Mouse (Mus musculus) limb, embryonic 14.5 days (tissue): ENCODE results near the gene Rrnad1. TPM values are rescaled to one million over a fixed set of nuclear protein-coding genes. Genes with fewer than 3 reads are reported as not detected.
A peak's percentile ranks its signal among the peaks of the same experiment; 100 is the strongest.

ENCODE experiments used
- ATAC-seq: fragments of 200-750 bp; cut with Nextera tagmentation; 2 replicates; pipeline ENCODE4 v1.8.0; 2017; ENCODE audit warnings: low read depth, moderate number of reproducible peaks, moderate TSS enrichment; ENCODE audit not compliant: low FRiP score
- DNase-seq: peaks from one replicate; pipeline ENCODE4 v3.0.0-alpha.2; 2015; ENCODE audit warnings: low spot score
- H3K27ac ChIP-seq: fragments of 300-500 bp; sonication (generic); replicated peaks from 2 replicates; pipeline ENCODE4 v1.5.1; 2014; ENCODE audit warnings: low read depth, mild to moderate bottlenecking, low read length, moderate library complexity, mixed read lengths
- H3K27me3 ChIP-seq: fragments of 300-500 bp; sonication (generic); 2 replicates; pipeline ENCODE4 v1.6.1; 2014; ENCODE audit warnings: low read length, mixed read lengths; ENCODE audit not compliant: control insufficient read depth, insufficient read depth
- H3K36me3 ChIP-seq: fragments of 300-500 bp; sonication (generic); 2 replicates; pipeline ENCODE4 v1.6.1; 2014; ENCODE audit warnings: mild to moderate bottlenecking, low read length, moderate library complexity, mixed read lengths; ENCODE audit not compliant: control insufficient read depth, insufficient read depth
- H3K4me1 ChIP-seq: fragments of 300-500 bp; sonication (generic); 2 replicates; pipeline ENCODE4 v1.6.1; 2014; ENCODE audit warnings: antibody characterized with exemption, low read length, mixed read lengths; ENCODE audit not compliant: control insufficient read depth, insufficient read depth
- H3K4me2 ChIP-seq: fragments of 300-500 bp; sonication (generic); replicated peaks from 2 replicates; pipeline ENCODE4 v1.6.1; 2014; ENCODE audit warnings: low read depth, mild to moderate bottlenecking, low read length, moderate library complexity; ENCODE audit not compliant: severe bottlenecking
- H3K4me3 ChIP-seq: fragments of 300-500 bp; sonication (generic); replicated peaks from 2 replicates; pipeline ENCODE4 v1.5.1; 2014; ENCODE audit warnings: low read length
- H3K9ac ChIP-seq: fragments of 300-500 bp; sonication (generic); 2 replicates; pipeline ENCODE4 v1.6.1; 2014; ENCODE audit warnings: mild to moderate bottlenecking, low read depth, low read length, moderate library complexity; ENCODE audit not compliant: severe bottlenecking
- H3K9me3 ChIP-seq: fragments of 300-500 bp; sonication (generic); 2 replicates; pipeline ENCODE4 v1.6.1; 2016; ENCODE audit warnings: low read length; ENCODE audit not compliant: control insufficient read depth
- POLR2A ChIP-seq: fragments of 200-500 bp; IDR thresholded peaks from 2 replicates; pipeline ENCODE4 v1.8.0; 2012; ENCODE audit warnings: inconsistent platforms, mild to moderate bottlenecking, moderate library complexity, borderline replicate concordance; ENCODE audit not compliant: insufficient read depth, insufficient read length; ENCODE audit errors: extremely low read depth
- WGBS: fragments of 180-500 bp; shearing (Covaris S2); extraction: QIAGEN DNeasy Blood & Tissue Kit; methylation state at CpG from one replicate; pipeline ENCODE4 v1.1.7; 2014; 5-methylcytosine and 5-hydroxymethylcytosine counted together
- polyA plus RNA-seq, 2 experiments: library from polyadenylated mRNA; depleted of rRNA in 1 of 2; stranded (reverse) in 1 of 2; unstranded in 1 of 2; fragments of >200 nt; fragmentation: Nextera tagmentation in 1 of 2; extraction: Ambion mirVana in 1 of 2; gene quantifications; 2 replicates each; pipeline versions ENCODE4 v1.2.1 to v1.2.3; 2012 to 2014

Gene Rrnad1
- polyA plus RNA-seq, 2 experiments, result 15.6 to 53.6 TPM

- peak; percentile 98 for ATAC-seq
- H3K9ac ChIP-seq, result peak within 1 kb of the TSS; percentile 89
- no peaks in the 10 kb centered on the region for H3K27me3 ChIP-seq
- peak; percentile 99 for DNase-seq
- TF ChIP-seq POLR2A, result peak; percentile 51; the same call in 1 of the 2 replicates
- peaks cover 11% of the 10 kb centered on the region for H3K36me3 ChIP-seq
- peak within 1 kb of the TSS; percentile 83 for H3K27ac ChIP-seq
- H3K4me3 ChIP-seq, result peak within 1 kb of the TSS; percentile 97
- 0% methylated on average over 31 of the region's 33 CpGs for WGBS
- H3K4me1 ChIP-seq, result peaks cover 12% of the 10 kb centered on the region
- H3K9me3 ChIP-seq, result 0 out of 2 replicates have a peak, but pooled peaks cover 3% of the 10 kb centered on the region
- peak within 1 kb of the TSS; percentile 94 for H3K4me2 ChIP-seq
Measured at GRCm38 (mm10) chr3:87885281-87886003, 45.1 kb downstream of the Rrnad1 start, which contains the start of gene Prcc. Prcc (minus strand) TSS chr3:87885608.

GRCm38 (mm10) chr3:87884708-87885251, 45.7 kb downstream of the Rrnad1 start:
- Histone ChIP-seq H3K4me3 (peak overlapping the region; percentile 97), H3K9ac (peak overlapping the region; percentile 89), H3K4me1 (peaks cover 12% of the 10 kb centered on the region), H3K9me3 (0 out of 2 replicates have a peak, but pooled peaks cover 3% of the 10 kb centered on the region), H3K27ac (peak overlapping the region; percentile 83), H3K27me3 (no peaks in the 10 kb centered on the region), H3K4me2 (peak overlapping the region; percentile 94), H3K36me3 (peaks cover 16% of the 10 kb centered on the region)
- 0 out of 2 replicates have a peak, but pooled peaks have one; percentile 10 for ATAC-seq
- DNase-seq, result no peak
- WGBS, result 1% methylated on average over 27 of the region's 28 CpGs
- no peak for TF ChIP-seq POLR2A

GRCm38 (mm10) chr3:87884291-87884690, 46.2 kb downstream of the Rrnad1 start:
- DNase-seq (no peak), ATAC-seq (no peak)
- Histone ChIP-seq H3K9ac (peak overlapping the region; percentile 89), H3K4me3 (peak overlapping the region; percentile 97), H3K4me2 (peak overlapping the region; percentile 94), H3K27ac (no peak overlapping the region), H3K36me3 (peaks cover 21% of the 10 kb centered on the region), H3K9me3 (0 out of 2 replicates have a peak, but pooled peaks cover 3% of the 10 kb centered on the region), H3K4me1 (peaks cover 12% of the 10 kb centered on the region), H3K27me3 (no peaks in the 10 kb centered on the region)
- 4% methylated on average over 3 of the region's 3 CpGs for WGBS
- TF ChIP-seq POLR2A, result no peak

GRCm38 (mm10) chr3:87877730-87878129, 52.8 kb downstream of the Rrnad1 start:
- Histone ChIP-seq H3K27me3 (no peaks in the 10 kb centered on the region), H3K9me3 (no peaks in the 10 kb centered on the region), H3K4me3 (no peak overlapping the region), H3K36me3 (peaks cover 43% of the 10 kb centered on the region), H3K27ac (no peak overlapping the region), H3K4me2 (no peak overlapping the region), H3K9ac (no peak overlapping the region), H3K4me1 (no peaks in the 10 kb centered on the region)
- TF ChIP-seq POLR2A, result no peak
- WGBS, result 100% methylated on average over 4 of the region's 4 CpGs
- no peak for DNase-seq
- no peak for ATAC-seq

Other genes with a start within 250 kb of the Rrnad1 start
- gene Lrrc71, start 182.1 kb downstream of the Rrnad1 start, polyA plus RNA-seq (2012; rRNA removed), result 0.28 and 0.52 TPM in 2 replicates
- 0.33 and 0.83 TPM in 2 replicates for gene Lrrc71, start 182.1 kb downstream of the Rrnad1 start, polyA plus RNA-seq (2014; fragmentation: Nextera tagmentation; extraction: Ambion mirVana)
- 2.7 and 3.7 TPM in 2 replicates for gene Ntrk1, start 135.6 kb downstream of the Rrnad1 start, polyA plus RNA-seq (2012; rRNA removed)
- 1.3 and 2.1 TPM in 2 replicates for gene Ntrk1, start 135.6 kb downstream of the Rrnad1 start, polyA plus RNA-seq (2014; fragmentation: Nextera tagmentation; extraction: Ambion mirVana)
- gene Insrr, start 133.8 kb downstream of the Rrnad1 start, polyA plus RNA-seq (2012; rRNA removed), result 1.4 and 1.7 TPM in 2 replicates
- 0.22 and 0.35 TPM in 2 replicates for gene Insrr, start 133.8 kb downstream of the Rrnad1 start, polyA plus RNA-seq (2014; fragmentation: Nextera tagmentation; extraction: Ambion mirVana)
- gene Pear1, start 106.4 kb downstream of the Rrnad1 start, polyA plus RNA-seq (2012; rRNA removed), result 47.2 and 65.4 TPM in 2 replicates
- gene Pear1, start 106.4 kb downstream of the Rrnad1 start, polyA plus RNA-seq (2014; fragmentation: Nextera tagmentation; extraction: Ambion mirVana), result 21.5 and 27.0 TPM in 2 replicates
- gene Sh2d2a, start 84.0 kb downstream of the Rrnad1 start, polyA plus RNA-seq (2012; rRNA removed), result 0.08 and 0.18 TPM in 2 replicates
- not detected in 2 replicates for gene Sh2d2a, start 84.0 kb downstream of the Rrnad1 start, polyA plus RNA-seq (2014; fragmentation: Nextera tagmentation; extraction: Ambion mirVana)
- 48.5 and 50.6 TPM in 2 replicates for gene Prcc, start 45.1 kb downstream of the Rrnad1 start, polyA plus RNA-seq (2012; rRNA removed)
- 15.8 and 16.8 TPM in 2 replicates for gene Prcc, start 45.1 kb downstream of the Rrnad1 start, polyA plus RNA-seq (2014; fragmentation: Nextera tagmentation; extraction: Ambion mirVana)
- gene Hdgf, start 24.4 kb downstream of the Rrnad1 start, polyA plus RNA-seq (2012; rRNA removed), result 160 and 203 TPM in 2 replicates
- 260 and 268 TPM in 2 replicates for gene Hdgf, start 24.4 kb downstream of the Rrnad1 start, polyA plus RNA-seq (2014; fragmentation: Nextera tagmentation; extraction: Ambion mirVana)
- 88.6 and 124 TPM in 2 replicates for gene Mrpl24, start 11.2 kb downstream of the Rrnad1 start, polyA plus RNA-seq (2012; rRNA removed)
- gene Mrpl24, start 11.2 kb downstream of the Rrnad1 start, polyA plus RNA-seq (2014; fragmentation: Nextera tagmentation; extraction: Ambion mirVana), result 66.2 and 75.7 TPM in 2 replicates
- 35.7 and 39.7 TPM in 2 replicates for gene Isg20l2, start 403 bp downstream of the Rrnad1 start, polyA plus RNA-seq (2012; rRNA removed)
- 26.7 and 27.0 TPM in 2 replicates for gene Isg20l2, start 403 bp downstream of the Rrnad1 start, polyA plus RNA-seq (2014; fragmentation: Nextera tagmentation; extraction: Ambion mirVana)
- gene Crabp2, start 17.9 kb upstream of the Rrnad1 start, polyA plus RNA-seq (2012; rRNA removed), result 176 and 192 TPM in 2 replicates
- gene Crabp2, start 17.9 kb upstream of the Rrnad1 start, polyA plus RNA-seq (2014; fragmentation: Nextera tagmentation; extraction: Ambion mirVana), result 267 and 331 TPM in 2 replicates
- gene Nes, start 40.4 kb upstream of the Rrnad1 start, polyA plus RNA-seq (2012; rRNA removed), result 28.4 and 36.0 TPM in 2 replicates
- 24.5 and 28.7 TPM in 2 replicates for gene Nes, start 40.4 kb upstream of the Rrnad1 start, polyA plus RNA-seq (2014; fragmentation: Nextera tagmentation; extraction: Ambion mirVana)
- 1.6 and 1.8 TPM in 2 replicates for gene Bcan, start 69.5 kb upstream of the Rrnad1 start, polyA plus RNA-seq (2012; rRNA removed)
- gene Bcan, start 69.5 kb upstream of the Rrnad1 start, polyA plus RNA-seq (2014; fragmentation: Nextera tagmentation; extraction: Ambion mirVana), result 0.39 and 0.41 TPM in 2 replicates
- 0.29 and 0.63 TPM in 2 replicates for gene Hapln2, start 96.9 kb upstream of the Rrnad1 start, polyA plus RNA-seq (2012; rRNA removed)
- gene Hapln2, start 96.9 kb upstream of the Rrnad1 start, polyA plus RNA-seq (2014; fragmentation: Nextera tagmentation; extraction: Ambion mirVana), result 0.15 and 0.22 TPM in 2 replicates
- gene Gpatch4, start 112.4 kb upstream of the Rrnad1 start, polyA plus RNA-seq (2012; rRNA removed), result 8.3 and 16.2 TPM in 2 replicates
- 29.7 and 30.2 TPM in 2 replicates for gene Gpatch4, start 112.4 kb upstream of the Rrnad1 start, polyA plus RNA-seq (2014; fragmentation: Nextera tagmentation; extraction: Ambion mirVana)
- gene Naxe, start 127.8 kb upstream of the Rrnad1 start, polyA plus RNA-seq (2012; rRNA removed), result 101 and 123 TPM in 2 replicates
- gene Naxe, start 127.8 kb upstream of the Rrnad1 start, polyA plus RNA-seq (2014; fragmentation: Nextera tagmentation; extraction: Ambion mirVana), result 203 and 215 TPM in 2 replicates
- 0.03 TPM in 1 of 2 replicates, not detected in the other for gene Ttc24, start 147.6 kb upstream of the Rrnad1 start, polyA plus RNA-seq (2012; rRNA removed)
- gene Ttc24, start 147.6 kb upstream of the Rrnad1 start, polyA plus RNA-seq (2014; fragmentation: Nextera tagmentation; extraction: Ambion mirVana), result not detected in 2 replicates
- 38.8 and 50.5 TPM in 2 replicates for gene Iqgap3, start 151.3 kb upstream of the Rrnad1 start, polyA plus RNA-seq (2012; rRNA removed)
- gene Iqgap3, start 151.3 kb upstream of the Rrnad1 start, polyA plus RNA-seq (2014; fragmentation: Nextera tagmentation; extraction: Ambion mirVana), result 20.0 and 21.0 TPM in 2 replicates
- 58.7 and 79.0 TPM in 2 replicates for gene Mef2d, start 211.7 kb upstream of the Rrnad1 start, polyA plus RNA-seq (2012; rRNA removed)
- gene Mef2d, start 211.7 kb upstream of the Rrnad1 start, polyA plus RNA-seq (2014; fragmentation: Nextera tagmentation; extraction: Ambion mirVana), result 27.4 and 29.6 TPM in 2 replicates